Mouse (Mus musculus): Measurements from ENCODE around the gene Pllp.

Gene Pllp

DNA sequence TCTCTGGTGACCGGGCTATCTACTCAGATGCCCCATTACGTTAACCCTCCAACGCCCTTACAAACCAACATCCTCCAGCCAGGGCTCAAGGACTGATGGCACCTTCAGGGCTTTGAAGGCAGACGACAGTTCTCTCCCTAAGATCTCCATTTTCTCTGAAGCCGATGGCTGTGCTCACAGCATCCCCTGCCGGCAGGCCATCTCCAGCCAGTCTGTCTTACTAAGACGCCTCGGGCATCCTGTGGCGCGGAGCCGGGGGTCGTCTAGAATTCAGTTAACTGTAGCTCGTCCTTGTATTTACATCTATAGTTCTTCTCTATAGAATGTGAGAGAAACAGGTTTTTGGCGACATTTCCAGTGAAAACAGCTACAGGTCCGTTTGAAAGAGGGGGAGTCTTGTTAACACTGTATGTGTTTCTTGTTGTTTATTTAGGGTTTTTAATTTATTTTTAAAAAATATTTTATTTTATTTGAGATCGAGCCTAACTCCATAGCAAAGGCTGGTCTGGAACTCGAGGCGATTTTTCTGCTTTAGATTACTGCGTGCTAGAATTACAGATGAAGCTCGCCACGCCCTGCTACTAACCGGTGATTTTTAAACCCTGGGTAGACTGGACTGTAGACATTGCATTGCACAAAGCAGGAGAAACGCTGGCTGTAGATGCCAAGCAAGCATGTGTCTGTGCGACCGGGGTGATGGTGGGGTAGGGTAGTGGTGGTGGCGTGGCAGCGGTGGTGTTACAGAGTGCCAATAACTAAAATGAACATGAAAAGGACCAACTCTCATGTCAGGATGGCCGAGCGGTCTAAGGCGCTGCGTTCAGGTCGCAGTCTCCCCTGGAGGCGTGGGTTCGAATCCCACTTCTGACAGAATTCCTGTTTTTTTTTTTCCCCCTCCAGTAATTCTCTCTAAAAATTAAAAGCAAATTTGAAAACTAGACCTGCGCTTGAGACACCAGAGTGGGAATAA, 7.1 kb upstream of the Pllp start:
- DNase-seq = peak; percentile 80

DNA sequence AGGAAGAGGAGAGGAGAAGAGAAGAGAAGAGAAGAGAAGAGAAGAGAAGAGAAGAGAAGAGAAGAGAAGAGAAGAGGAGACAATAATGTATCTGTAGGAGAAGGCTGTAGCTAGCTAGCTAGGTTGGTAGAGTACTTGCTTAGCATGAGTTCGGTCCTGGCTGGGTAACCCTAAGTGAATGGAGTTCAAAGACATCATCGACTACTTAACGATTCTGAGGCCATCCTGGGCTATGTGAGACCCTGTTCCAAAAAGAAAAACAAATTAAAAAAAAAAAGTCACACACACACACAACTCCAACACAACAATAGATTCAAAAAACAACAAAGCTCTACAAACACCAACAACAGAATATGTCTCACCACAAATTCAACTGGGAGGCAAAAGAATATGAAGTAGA, 6.1 kb upstream of the Pllp start:
- DNase-seq = no peak

DNA sequence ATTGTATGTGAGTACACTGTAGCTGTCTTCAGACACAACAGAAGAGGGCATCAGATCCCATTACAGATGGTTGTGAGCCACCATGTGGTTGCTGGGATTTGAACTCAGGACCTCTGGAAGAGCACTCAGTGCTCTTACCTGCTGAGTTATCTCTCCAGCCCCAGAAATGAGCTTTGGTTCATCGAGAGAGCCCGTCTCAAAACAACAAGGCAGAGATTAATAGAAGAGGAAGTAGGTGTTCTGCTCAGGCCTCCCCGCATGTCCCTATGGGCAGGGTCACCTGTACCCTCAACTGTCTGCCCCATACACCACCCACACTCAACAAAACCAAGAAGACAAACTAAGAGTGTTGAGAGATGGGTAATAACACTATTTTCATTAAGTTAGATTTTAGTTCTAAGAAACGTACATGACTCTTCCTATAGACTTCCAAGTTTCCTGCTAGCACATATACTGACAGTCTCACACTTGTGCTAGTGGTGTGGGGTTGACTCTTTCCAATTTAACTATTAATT, 4.4 kb upstream of the Pllp start:
- no peak for DNase-seq

DNA sequence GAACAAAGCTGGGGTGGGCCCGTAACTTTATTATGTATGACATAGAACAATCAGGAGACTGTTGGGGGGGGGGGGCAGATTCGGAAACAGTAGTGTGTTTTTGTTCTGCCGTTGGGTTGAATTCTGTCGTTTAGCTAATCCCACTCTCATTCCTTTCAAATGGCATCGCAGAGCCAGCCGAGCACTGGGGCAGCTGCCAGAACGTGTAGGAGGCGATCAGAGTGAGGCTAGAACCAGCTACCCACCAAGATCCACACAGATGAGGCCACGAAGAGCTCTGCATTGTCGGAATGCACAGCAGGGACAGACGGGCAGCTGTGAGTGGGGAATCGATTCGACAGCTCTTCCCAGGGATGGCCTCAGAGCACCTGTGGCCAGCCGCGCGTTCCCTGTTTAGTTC, 3.3 kb upstream of the Pllp start:
- DNase-seq = no peak

DNA sequence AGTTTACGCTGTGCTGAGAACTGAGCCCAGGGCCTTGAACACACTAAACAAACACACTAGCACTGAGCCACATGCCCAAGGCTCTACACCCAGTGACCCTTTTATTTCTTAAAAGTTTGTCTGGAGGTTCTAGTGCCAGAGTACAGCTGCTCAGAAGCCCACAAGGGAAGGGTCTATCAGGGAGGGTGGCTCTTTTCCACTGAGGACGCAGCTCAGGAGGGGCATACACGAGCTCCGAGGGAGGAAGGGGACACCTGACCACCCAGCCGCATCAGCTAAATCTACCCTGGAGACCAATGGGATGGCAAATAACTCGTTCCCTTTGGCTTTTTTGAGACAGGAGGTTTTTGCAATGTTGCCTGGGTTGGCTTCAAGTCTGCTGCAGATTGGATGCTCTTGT, 1.9 kb upstream of the Pllp start:
- DNase-seq = no peak

DNA sequence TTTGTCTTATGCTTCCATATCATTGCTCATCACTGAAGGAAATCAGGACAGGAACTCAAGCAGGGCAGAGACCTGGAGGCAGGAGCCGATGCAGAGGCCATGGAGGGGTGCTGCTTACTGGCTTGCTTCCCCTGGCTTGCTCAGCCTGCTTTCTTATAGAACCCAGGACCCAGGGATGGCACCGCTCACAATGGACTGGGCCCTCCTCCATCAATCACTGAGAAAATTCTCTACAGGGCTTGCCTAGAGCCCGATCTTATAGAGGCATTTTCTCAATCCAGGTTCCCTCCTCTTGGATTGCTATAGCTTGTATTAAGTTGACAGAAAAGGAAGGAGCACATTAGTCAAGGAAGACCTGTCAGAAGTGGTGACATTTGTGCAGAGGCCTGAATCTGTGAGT, 488 bp upstream of the Pllp start:
- DNase-seq = no peak

DNA sequence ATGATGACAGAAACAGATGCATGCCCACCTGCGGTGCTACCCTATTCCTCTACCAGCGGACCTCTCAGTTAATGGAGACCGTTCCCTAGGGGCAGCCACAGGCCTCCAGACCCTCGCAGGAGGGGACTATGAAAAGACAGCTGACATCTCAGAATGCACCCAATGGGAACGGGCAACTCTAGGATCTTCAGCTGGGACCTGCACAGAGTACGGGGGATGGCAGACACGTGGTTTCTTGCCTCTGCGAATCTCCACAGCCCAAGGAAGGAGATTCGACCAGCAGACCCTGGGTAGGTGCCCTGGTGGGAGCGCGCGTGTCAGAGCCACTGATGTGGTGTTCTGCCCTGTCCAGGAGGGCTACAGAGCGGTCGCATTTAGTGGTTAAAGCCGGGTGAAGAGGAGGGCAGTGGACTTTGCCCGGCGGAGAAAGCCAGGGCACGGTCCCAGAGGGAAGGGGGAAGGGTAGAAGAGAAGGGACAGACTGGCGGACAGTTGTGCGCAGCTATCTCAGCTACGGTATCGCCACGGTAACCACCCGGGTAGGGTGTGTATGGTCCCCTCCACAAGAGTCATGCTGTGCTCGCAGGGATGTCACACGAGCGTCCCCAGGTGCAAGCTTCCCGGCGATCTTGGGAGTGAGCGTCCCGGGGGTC, 611 bp downstream of the Pllp start:
- DNase-seq = no peak

DNA sequence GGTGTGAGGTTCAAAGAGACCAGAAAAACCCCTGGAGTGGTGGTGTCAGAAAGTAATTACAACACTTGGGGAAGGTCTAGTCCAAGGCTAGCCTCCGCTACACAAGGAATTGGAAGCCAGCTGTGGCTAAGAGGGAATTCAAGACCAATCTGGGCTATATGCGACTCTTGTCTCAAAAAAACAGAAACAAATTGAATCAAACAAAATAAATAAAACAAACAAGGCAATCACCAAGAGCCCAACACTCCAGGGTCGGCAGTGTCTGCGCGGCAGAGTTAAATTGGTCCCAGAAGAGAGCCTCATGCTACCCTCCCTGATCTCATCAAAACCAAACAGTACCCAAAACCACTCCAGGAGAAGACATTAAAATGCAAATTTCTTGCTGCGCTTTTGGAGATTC, 1.4 kb downstream of the Pllp start:
- no peak for DNase-seq

DNA sequence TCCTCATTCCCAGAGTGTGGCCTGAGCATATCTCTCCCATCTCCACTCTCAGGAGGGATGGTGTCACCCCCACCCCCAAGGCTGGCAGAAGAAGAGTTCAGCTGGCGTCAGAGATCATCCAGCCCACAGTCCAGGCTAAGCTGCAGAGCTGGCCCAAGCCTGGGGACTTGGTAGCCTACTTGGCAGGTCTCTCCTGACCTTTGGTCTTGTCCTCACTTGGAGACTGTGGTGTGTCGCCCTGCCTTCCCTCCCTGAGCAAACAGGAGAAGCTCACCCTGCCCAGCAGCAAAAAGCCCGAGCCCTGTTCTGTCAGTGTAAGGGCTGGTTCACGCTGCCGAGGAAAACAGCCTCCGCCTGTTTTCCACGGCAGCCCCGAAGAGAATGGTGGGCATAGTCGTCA, 10.1 kb downstream of the Pllp start:
- no peak for DNase-seq

DNA sequence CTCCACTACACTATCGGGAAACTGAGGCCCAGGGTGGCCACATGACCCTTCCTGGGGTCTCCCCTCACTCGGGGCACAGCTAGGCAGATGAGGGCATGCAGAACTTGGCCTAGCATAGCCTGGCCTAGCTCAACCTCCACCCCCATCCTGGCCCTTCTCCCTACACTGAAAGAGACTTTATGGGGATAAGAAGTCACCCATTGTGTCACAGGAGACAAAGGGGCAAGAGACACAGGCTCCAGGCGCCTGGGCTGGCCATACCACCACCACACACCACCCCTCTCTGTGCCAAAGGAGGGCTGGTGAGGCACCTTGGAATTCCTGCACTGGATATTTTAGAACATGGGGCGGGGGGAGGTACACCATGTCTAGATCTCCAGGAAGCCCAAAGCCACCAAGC, 11.8 kb downstream of the Pllp start:
- no peak for DNase-seq

DNA sequence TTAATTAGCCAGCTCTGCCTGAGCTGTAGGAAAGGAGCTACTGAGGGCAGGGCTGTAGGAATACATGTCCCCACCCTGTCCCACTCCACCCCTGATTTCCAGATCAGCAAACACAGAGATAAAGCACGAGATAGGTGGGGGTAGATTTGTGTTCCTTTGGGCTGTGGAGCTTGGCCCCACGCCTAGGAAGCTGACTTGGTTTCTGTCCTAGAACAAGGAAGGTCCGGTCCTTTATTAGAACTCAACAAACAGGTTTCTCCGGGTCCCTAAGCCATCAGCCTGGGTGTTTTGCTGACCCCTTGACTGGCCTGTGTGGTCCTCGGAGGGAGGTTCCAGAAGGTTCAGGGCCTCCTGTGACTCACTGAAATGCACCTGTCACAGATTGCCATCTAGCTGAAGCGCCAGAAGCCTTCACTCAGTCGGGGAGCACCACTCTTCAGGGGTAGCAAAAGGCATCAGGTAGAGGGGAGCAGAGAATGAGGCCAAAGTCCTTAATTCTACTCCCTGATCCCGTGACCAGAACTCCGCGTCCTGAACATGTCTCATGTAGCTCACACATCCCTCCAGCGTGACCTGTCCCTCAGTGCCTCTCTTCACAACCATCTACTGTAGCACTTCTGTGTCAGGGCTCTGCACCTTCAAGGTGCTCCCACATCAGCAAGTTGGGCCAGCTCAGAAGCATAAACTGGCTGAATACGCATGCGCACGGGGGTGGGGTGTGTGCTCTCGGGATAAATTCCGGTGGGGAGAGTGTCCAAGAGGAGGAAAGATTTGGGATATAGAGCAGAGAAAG, 13.2 kb downstream of the Pllp start:
- DNase-seq = no peak

DNA sequence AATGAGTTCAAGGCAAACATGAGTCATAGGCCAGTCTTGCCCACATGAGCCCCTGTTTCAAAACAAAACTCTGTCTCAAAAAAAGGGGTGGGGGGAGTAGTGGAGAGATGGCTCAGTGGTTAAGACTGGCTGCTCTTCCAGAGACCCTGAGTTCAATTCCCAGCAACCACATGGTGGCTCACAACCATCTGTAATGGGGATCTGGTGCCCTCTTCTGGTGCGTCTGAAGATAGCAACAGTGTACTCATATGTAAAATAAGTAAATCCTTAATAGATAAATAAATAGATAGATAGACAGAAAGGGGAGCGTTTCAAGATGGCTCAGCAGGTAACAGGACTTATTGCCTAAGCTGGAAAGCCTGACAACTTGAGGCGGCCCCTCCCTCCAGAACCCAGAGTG, 15.7 kb downstream of the Pllp start:
- no peak for DNase-seq

DNA sequence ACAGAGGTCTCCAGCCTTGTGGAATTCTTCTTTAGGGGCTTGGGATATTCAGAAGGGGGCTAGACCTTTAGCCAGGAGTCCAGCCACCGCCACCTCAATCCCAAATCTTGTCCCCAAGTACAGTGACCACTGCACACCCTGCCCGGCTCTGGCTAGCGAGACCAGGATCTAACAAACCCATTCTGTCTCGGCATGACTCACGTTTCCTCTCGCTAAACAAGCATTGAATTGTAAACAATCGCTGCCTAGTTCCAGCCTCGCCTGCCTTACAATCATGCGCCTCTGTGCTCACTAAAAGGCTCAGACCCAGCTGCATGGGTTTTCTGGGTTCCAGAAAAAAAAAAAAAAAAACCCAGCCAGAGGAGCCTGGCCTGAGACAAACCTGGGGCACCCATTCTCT, 17.5 kb downstream of the Pllp start:
- DNase-seq = no peak

DNA sequence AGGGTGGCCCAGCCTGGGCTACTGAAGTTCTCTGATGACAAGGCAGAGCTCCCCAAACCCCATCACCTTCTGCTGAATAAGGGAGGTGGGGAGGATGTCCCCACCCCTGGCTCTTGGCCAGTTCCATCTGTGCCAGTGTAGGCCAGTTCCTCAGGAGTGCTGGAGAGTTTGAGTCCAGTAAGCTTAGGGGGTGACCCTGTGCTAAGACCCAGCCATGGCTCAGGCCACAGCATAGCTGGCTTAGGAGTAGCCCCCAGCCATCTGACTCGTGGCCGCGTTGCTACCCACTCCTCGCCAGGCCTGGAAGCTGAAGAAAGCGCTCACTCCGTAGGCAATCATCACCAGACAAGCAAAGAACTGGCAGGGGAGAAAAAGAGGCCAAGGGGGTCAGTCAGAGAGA, 20.2 kb downstream of the Pllp start:
- DNase-seq = no peak

DNA sequence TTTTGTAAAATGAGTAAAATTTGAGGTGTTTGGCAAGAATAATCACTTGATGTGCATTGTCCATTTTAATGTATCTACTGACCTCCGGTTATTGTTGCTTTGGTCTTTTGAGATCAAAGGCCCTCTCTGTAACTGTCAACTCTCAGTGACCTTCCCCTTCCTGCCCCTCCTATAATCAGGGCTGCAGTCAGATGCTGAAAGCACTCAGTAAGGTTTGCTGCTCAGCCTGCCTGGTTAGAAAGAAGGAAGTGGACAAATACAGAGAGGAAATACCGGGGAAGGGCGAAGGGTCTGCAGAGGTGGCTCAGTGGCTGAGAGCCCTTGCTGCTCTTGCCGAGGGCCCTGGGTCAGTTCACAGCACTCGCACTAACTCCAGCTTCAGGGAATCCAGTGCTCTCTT, 21.7 kb downstream of the Pllp start:
- DNase-seq = no peak

DNA sequence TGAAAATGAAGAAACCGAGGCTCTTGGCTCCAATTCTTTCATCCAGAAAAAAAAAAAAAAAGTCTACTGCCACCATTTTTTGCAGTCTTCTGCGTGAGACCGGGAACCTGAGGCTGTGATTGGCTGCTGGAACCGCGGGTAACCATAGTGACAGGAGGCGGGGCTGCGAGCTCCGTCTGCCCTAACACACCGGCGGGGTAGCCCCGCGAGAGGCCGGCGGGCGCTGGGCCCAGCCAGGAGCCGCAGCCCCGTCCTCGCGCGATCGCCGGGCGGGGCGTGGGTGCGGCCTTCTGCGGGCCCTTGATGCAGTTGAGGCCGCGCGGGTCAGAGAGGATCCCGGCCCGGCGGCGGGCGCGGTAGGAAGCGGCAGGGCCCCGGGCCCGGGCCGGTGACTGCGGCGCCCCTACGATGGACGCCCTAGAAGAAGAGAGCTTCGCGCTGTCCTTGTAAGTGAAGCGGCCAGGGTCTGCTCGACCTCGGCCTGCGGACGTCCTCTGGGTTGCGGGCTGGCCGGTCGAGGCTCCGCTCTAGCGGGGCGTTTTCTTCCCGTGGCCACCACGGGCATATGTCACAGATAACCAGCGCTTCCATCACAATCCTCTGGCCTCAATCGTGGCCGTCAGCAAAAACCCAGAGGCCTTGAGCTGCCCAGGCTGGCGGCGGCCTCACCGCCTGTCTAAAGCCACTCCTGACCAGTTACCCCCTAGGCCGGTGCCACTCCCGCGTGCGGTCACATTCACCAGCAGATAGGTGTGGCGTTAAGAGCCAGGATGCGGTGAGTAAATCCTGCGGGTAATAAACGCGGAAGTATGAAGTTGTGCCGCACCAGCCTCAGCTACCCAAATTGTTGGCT, 29.4 kb downstream of the Pllp start, which contains the start of gene Arl2bp:
Gene Arl2bp, plus strand, starts transcription at position 145 of the 853 bp plus-strand sequence.
- DNase-seq = peak; percentile 89

DNA sequence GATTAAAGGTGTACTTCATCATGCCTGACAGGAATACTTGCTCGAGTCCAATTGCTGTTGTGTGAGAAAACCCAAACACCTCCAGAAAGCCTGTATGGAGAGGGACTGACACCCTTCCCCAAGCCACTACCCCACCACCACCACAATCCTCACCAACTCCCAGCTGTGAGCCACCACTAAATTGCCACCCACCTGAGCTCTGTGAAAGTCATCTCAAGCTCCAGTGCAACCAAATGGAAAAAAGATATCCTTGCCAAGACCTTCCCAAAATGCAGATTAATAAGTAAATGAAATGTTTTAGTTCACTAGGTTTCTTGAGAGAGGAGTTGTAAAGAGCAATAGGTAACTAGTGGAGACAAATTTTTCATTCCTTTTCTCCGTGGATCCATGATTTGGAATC, 31.4 kb downstream of the Pllp start:
- no peak for DNase-seq

DNA sequence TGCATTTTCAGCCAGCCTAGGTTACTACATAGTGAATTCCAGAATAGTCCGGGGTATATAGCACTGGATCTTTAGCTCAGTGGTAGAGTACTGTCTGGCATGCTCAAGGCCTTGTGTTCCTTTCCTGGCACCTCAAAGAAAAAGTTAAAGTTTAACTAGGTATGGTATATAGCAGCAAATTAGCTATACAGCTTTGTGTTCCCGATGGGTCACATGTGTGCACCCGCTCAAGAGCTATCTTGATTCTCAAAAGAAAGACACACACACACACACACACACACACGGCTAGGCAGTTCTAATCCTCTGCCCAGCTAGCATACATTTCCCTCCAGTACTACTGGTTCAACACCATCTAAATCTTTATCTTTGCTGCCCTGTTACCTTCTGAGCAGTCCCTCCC, 35.7 kb downstream of the Pllp start:
- DNase-seq = no peak

DNA sequence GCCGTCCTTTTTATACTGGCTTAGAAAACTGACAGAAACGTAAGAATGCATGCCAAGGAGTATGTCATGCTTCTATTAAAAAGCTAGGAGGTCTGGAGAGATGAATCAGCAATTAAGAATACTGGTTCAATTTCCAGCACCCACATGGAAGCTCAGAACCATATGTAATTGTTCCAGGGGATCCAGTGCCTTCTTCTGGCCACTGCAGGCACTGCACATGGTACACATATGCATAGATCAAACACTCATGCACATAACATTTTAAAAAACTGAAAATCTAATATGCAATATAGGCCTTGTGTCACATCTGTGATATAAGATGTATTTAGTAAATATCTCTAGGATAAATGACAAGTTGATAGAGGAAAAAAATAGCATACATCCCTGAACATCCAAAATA, 38.0 kb downstream of the Pllp start:
- DNase-seq = no peak

DNA sequence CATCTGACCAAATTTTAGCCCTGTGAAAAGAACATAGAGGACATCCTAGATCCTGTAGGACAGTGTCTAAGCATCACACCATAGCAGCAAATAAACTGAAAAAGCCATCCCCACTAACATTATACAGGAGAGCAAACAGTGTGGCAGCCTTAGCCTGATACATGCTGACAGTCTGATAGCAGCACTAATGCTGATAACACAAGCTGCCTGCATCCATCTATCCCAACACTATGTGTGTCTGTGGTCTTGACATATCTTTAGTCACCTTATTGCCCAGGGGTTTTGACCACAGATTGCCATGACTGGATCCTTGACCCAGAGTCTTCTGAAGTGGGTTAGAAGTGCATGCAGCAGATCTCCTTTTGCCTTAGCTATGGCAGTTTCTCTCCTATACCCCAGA, 41.1 kb downstream of the Pllp start:
- no peak for DNase-seq

DNA sequence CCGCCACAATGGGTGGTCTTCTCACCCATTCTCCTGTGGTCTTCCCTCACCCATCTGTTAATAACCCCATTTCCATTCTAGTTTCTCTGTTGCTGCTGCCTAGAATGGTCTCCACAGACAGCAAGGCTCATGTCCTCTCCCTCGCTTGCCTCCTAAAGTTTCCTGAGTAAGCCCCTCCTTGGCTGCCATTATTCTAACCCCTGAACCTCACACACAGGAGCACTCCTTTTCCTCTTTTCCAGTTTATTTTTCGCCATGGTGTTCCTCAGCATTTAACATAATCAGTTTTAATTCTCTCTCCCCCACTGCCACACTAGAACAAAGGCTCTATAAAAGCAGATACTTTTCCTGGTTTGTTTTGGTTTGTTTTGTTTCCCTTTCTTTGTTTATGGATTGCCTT, 43.1 kb downstream of the Pllp start:
- DNase-seq = no peak

DNA sequence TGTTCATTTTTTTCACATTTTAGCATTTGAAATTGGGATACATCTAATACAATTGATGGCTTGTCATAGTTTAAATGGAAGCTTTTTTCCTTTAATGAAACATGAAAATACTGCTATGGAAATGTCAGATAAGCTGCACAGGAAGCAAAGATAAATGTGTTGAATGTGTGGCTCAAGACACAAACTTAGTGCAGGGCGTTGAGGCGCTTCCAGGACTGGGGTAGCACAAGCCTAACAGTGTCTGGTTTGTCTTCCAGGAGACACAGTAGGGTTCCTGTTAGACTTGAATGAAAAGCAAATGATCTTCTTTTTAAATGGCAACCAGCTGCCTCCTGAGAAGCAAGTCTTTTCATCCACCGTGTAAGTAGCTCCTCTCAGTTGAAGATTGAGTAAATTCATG, 46.6 kb downstream of the Pllp start:
- no peak for DNase-seq
